ENCODE assay signal across 17 mouse cellular contexts in the genomic region with DNA sequence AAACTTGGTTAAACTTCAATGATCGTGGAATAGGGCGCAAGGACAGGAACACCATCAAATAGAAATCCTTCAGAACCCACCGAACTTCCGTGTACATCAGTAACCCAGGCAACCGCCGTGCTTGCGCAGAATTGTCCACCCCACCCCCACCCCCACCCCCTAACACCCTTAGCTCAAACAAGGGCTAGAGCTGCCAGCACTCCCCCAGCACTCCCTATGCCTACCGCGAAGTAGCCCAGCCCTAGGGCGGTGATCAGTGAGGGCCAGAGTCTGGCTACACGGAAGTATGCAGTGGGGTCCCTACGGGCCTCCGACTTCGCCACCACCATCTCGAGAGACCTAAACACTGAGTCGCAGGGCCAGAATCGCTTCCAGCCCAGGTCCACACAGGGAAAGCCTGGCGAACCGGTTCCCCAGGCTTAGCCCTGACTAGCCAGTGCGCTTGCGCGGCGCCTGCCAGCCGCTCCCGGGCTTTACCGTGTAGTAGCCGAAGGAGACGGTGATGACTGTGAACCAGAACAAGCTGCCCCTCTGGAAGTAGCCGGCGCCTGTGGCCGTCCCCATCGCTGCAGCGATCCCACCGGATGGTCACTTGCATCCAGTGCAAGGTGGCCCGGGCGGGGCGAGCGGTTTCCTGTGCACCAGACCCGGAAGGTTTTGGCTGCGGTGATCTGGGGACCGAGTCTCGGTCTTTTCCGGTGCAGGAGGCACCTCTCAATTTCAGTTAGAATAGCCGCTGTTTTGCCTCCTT. TPM values are rescaled to one million over a fixed set of nuclear protein-coding genes. Genes with fewer than 3 reads are reported as not detected.
DNase-seq lines count a peak whose midpoint lies in the region; ATAC-seq and TF ChIP-seq lines count a peak whose summit lies in the region.
"Not testable (repeated sequence)": the region's sequence is repeated elsewhere in the genome, so short reads cannot be mapped to it uniquely, and the experiment has no call there.
"Had no signal": no experiment of that assay in that cellular context is flagged by ENCODE, and none has a peak within 500 bp of the region (broad histone marks: within the 10 kb centered on the region; RNA-seq: fewer than 3 reads in every experiment).

No protein-coding gene starts in this region.

- not testable (repeated sequence) for TF ChIP-seq CTCF in G1E (IDR thresholded peaks at IDR 0.05; ENCODE audit: low read depth, low read length); hindbrain, postnatal 0 days (IDR thresholded peaks at IDR 0.05; ENCODE audit: low read depth); lung, embryonic 14.5 days (IDR thresholded peaks at IDR 0.05; ENCODE audit: low read depth)

- H3K27ac ChIP-seq in heart, embryonic 14.5 days (replicated peaks in 1 of 2; ENCODE audit: control insufficient read depth in 1 of 2, insufficient read depth in 1 of 2, low read depth in 2 of 2, low read length in 2 of 2); hindbrain, postnatal 0 days; limb, embryonic 12.5 days; lung, embryonic 14.5 days (ENCODE audit: low read depth); midbrain, embryonic 14.5 days (replicated peaks; ENCODE audit: low read depth, low read length); stomach, embryonic 14.5 days (ENCODE audit: low read length): not testable (repeated sequence)

- H3K4me1 ChIP-seq in G1E (ENCODE audit: insufficient read depth, low read depth, low read length); heart, embryonic 14.5 days (ENCODE audit: control insufficient read depth in 2 of 2, insufficient read depth in 2 of 2, low read length in 2 of 2); hindbrain, postnatal 0 days (ENCODE audit: insufficient read depth, low read length); limb, embryonic 12.5 days (replicated peaks); lung, embryonic 14.5 days (ENCODE audit: insufficient read depth); midbrain, embryonic 14.5 days (ENCODE audit: control insufficient read depth, insufficient read depth, low read length); stomach, embryonic 14.5 days (ENCODE audit: control insufficient read depth, insufficient read depth, low read length): not testable (repeated sequence)

- DNase-seq in G1E (ENCODE audit: low spot score); hindbrain, postnatal 0 days (ENCODE audit: low spot score); lung, embryonic 14.5 days; midbrain, embryonic 14.5 days: not testable (repeated sequence)

- H3K9me3 ChIP-seq in G1E (replicated peaks); heart, embryonic 14.5 days (ENCODE audit: control insufficient read depth, low read length); hindbrain, postnatal 0 days (ENCODE audit: low read length); limb, embryonic 12.5 days; lung, embryonic 14.5 days (ENCODE audit: low read depth, low read length); midbrain, embryonic 14.5 days (ENCODE audit: control insufficient read depth, low read length); stomach, embryonic 14.5 days (ENCODE audit: control insufficient read depth, low read depth, low read length): not testable (repeated sequence)

- WGBS in heart, embryonic 14.5 days: no CpG with 5 or more reads among the region's 44 CpGs
- WGBS in hindbrain, postnatal 0 days: no CpG with 5 or more reads among the region's 44 CpGs
- no CpG with 5 or more reads among the region's 44 CpGs for WGBS in limb, embryonic 12.5 days
- no CpG with 5 or more reads among the region's 44 CpGs for WGBS in lung, embryonic 14.5 days
- no CpG with 5 or more reads among the region's 44 CpGs for WGBS in midbrain, embryonic 14.5 days
- WGBS in stomach, embryonic 14.5 days: no CpG with 5 or more reads among the region's 44 CpGs

- not testable (repeated sequence) for H3K36me3 ChIP-seq in G1E (replicated peaks); heart, embryonic 14.5 days (ENCODE audit: control insufficient read depth, insufficient read depth, low read length); hindbrain, postnatal 0 days (ENCODE audit: insufficient read depth, low read length); limb, embryonic 12.5 days; lung, embryonic 14.5 days (ENCODE audit: insufficient read depth); midbrain, embryonic 14.5 days (ENCODE audit: control insufficient read depth, insufficient read depth, low read length); stomach, embryonic 14.5 days (ENCODE audit: control insufficient read depth, insufficient read depth, low read length)

- not testable (repeated sequence) for H3K9ac ChIP-seq in heart, embryonic 14.5 days (ENCODE audit: low read length); hindbrain, postnatal 0 days (replicated peaks; ENCODE audit: low read length); limb, embryonic 12.5 days (replicated peaks); lung, embryonic 14.5 days; midbrain, embryonic 14.5 days (replicated peaks; ENCODE audit: low read length); stomach, embryonic 14.5 days (replicated peaks; ENCODE audit: low read depth, low read length)

- H3K27me3 ChIP-seq in G1E (ENCODE audit: insufficient read depth, low read length); heart, embryonic 14.5 days (ENCODE audit: control insufficient read depth, insufficient read depth, low read length); hindbrain, postnatal 0 days (ENCODE audit: insufficient read depth, low read length); limb, embryonic 12.5 days; lung, embryonic 14.5 days (ENCODE audit: insufficient read depth, low read length); midbrain, embryonic 14.5 days (ENCODE audit: control insufficient read depth, insufficient read depth, low read length); stomach, embryonic 14.5 days (ENCODE audit: control insufficient read depth, insufficient read depth, low read length): not testable (repeated sequence)

- not testable (repeated sequence) for H3K4me3 ChIP-seq in G1E (ENCODE audit: low read depth, low read length); heart, embryonic 14.5 days (ENCODE audit: control insufficient read depth in 1 of 2, insufficient read depth in 1 of 2, low read depth in 1 of 2, low read length in 2 of 2); hindbrain, postnatal 0 days (ENCODE audit: low read length); limb, embryonic 12.5 days (replicated peaks); lung, embryonic 14.5 days (ENCODE audit: low read depth, low read length); midbrain, embryonic 14.5 days (replicated peaks; ENCODE audit: low read depth, low read length); stomach, embryonic 14.5 days (ENCODE audit: low read depth, low read length)

- not testable (repeated sequence) for H3K4me2 ChIP-seq in heart, embryonic 14.5 days (ENCODE audit: low read length); hindbrain, postnatal 0 days (ENCODE audit: low read depth, low read length); limb, embryonic 12.5 days; lung, embryonic 14.5 days; midbrain, embryonic 14.5 days (ENCODE audit: low read length); stomach, embryonic 14.5 days (replicated peaks; ENCODE audit: low read depth, low read length)

- peak; percentile 45; the same call in 1 of the 2 replicates for ATAC-seq in G1E (ENCODE audit: extremely low read depth, insufficient number of reproducible peaks, low FRiP score, poor library complexity, severe bottlenecking)
- peak; percentile 53 for ATAC-seq in erythroid progenitor cell, adult 5-6 weeks (replicated peaks; ENCODE audit: low FRiP score, poor library complexity, severe bottlenecking)
- peak; percentile 56 for ATAC-seq in heart, embryonic 14.5 days (ENCODE audit: insufficient number of reproducible peaks, insufficient read depth, low FRiP score, low read depth)
- peak; percentile 92 for ATAC-seq in hindbrain, postnatal 0 days
- 0 out of 2 replicates have a peak, but pooled peaks have one; percentile 68 for ATAC-seq in limb, embryonic 12.5 days (ENCODE audit: insufficient number of reproducible peaks, insufficient read depth, low FRiP score, low TSS enrichment, low read depth)
- ATAC-seq in lung, embryonic 14.5 days (ENCODE audit: insufficient read depth): peak; percentile 94
- peak; percentile 86; the same call in 1 of the 2 replicates for ATAC-seq in midbrain, embryonic 14.5 days (ENCODE audit: low FRiP score, low TSS enrichment)
- ATAC-seq in stomach, embryonic 14.5 days (ENCODE audit: insufficient number of reproducible peaks, insufficient read depth, low FRiP score, low read depth): peak; percentile 88

RNA-seq across cellular contexts. Expression of gene Tmem254c, which starts 0.4 kb away (rescaled TPM):
- total RNA-seq in G1E (2014; fragmentation: Nextera tagmentation): 3.3 TPM in 1 of 2 replicates, not detected in the other
- 6.0 and 8.6 TPM in 2 replicates for total RNA-seq in G1E (2017)
- 2.9 TPM in 2 replicates for polyA plus RNA-seq in G1E (2012)
- total RNA-seq in erythroid progenitor cell, adult 5-6 weeks (2015; ENCODE audit: low replicate concordance): 12.6 TPM in 1 of 2 replicates, not detected in the other
- 4.4 TPM in 1 of 2 replicates, not detected in the other for total RNA-seq in erythroid progenitor cell, adult 5-6 weeks (2017; ENCODE audit: low replicate concordance)
- polyA plus RNA-seq in heart, embryonic 14.5 days (2014; fragmentation: Nextera tagmentation; extraction: Ambion mirVana): 28.1 and 29.2 TPM in 2 replicates
- total RNA-seq in hindbrain, postnatal 0 days (2014; rRNA removed): 31.1 and 35.8 TPM in 2 replicates
- 45.4 and 49.7 TPM in 2 replicates for polyA plus RNA-seq in hindbrain, postnatal 0 days (2015; fragmentation: Nextera tagmentation; extraction: Ambion mirVana)
- 21.7 and 22.1 TPM in 2 replicates for polyA plus RNA-seq in limb, embryonic 12.5 days (2016; fragmentation: Nextera tagmentation; extraction: Ambion mirVana)
- polyA plus RNA-seq in lung, embryonic 14.5 days (2014; fragmentation: Nextera tagmentation; extraction: Ambion mirVana): 35.0 and 37.1 TPM in 2 replicates
- 18.3 and 29.7 TPM in 2 replicates for polyA plus RNA-seq in midbrain, embryonic 14.5 days (2014; fragmentation: Nextera tagmentation; extraction: Ambion mirVana)
- polyA plus RNA-seq in stomach, embryonic 14.5 days (2014; fragmentation: Nextera tagmentation; extraction: Ambion mirVana): 46.0 and 70.5 TPM in 2 replicates
- polyA plus RNA-seq: brain, embryonic 14.5 days; heart, adult 2 months had no signal

RNA-seq across cellular contexts. Expression of gene Cphx2, which starts 14.6 kb away (rescaled TPM):
- total RNA-seq in G1E (2014; fragmentation: Nextera tagmentation) (not detected in 2 replicates), G1E (2017) (not detected in 2 replicates)
- not detected in 2 replicates for polyA plus RNA-seq in G1E (2012)
- total RNA-seq in erythroid progenitor cell, adult 5-6 weeks (2015; ENCODE audit: low replicate concordance): not detected in 2 replicates
- not detected in 2 replicates for total RNA-seq in erythroid progenitor cell, adult 5-6 weeks (2017; ENCODE audit: low replicate concordance)
- not detected in 2 replicates for polyA plus RNA-seq in heart, embryonic 14.5 days (2014; fragmentation: Nextera tagmentation; extraction: Ambion mirVana)
- 1.3 TPM in 1 of 2 replicates, not detected in the other for total RNA-seq in hindbrain, postnatal 0 days (2014; rRNA removed)
- polyA plus RNA-seq in hindbrain, postnatal 0 days (2015; fragmentation: Nextera tagmentation; extraction: Ambion mirVana): not detected in 2 replicates
- not detected in 2 replicates for polyA plus RNA-seq in limb, embryonic 12.5 days (2016; fragmentation: Nextera tagmentation; extraction: Ambion mirVana)
- not detected in 2 replicates for polyA plus RNA-seq in lung, embryonic 14.5 days (2014; fragmentation: Nextera tagmentation; extraction: Ambion mirVana)
- not detected in 2 replicates for polyA plus RNA-seq in midbrain, embryonic 14.5 days (2014; fragmentation: Nextera tagmentation; extraction: Ambion mirVana)
- polyA plus RNA-seq in stomach, embryonic 14.5 days (2014; fragmentation: Nextera tagmentation; extraction: Ambion mirVana): not detected in 2 replicates
- total RNA-seq: adrenal gland, adult 2 months; gastrocnemius, adult 2 months; heart, adult 2 months; heart, postnatal 25 days; layer of hippocampus, adult 8-10 months; left cerebral cortex, adult 8-10 months had no signal
- polyA plus RNA-seq: adrenal gland, adult 2 months; brain, embryonic 14.5 days; cerebellum, adult 2 months; heart, adult 2 months; small intestine, adult 2 months had no signal

RNA-seq across cellular contexts. Expression of gene Cphx3, which starts 15.3 kb away (rescaled TPM):
- not detected in 2 replicates for total RNA-seq in G1E (2014; fragmentation: Nextera tagmentation)
- total RNA-seq in G1E (2017): not detected in 2 replicates
- not detected in 2 replicates for polyA plus RNA-seq in G1E (2012)
- not detected in 2 replicates for total RNA-seq in erythroid progenitor cell, adult 5-6 weeks (2015; ENCODE audit: low replicate concordance)
- not detected in 2 replicates for total RNA-seq in erythroid progenitor cell, adult 5-6 weeks (2017; ENCODE audit: low replicate concordance)
- polyA plus RNA-seq in heart, embryonic 14.5 days (2014; fragmentation: Nextera tagmentation; extraction: Ambion mirVana): not detected in 2 replicates
- total RNA-seq in hindbrain, postnatal 0 days (2014; rRNA removed): not detected in 2 replicates
- polyA plus RNA-seq in hindbrain, postnatal 0 days (2015; fragmentation: Nextera tagmentation; extraction: Ambion mirVana): not detected in 2 replicates
- polyA plus RNA-seq in limb, embryonic 12.5 days (2016; fragmentation: Nextera tagmentation; extraction: Ambion mirVana): not detected in 2 replicates
- polyA plus RNA-seq in lung, embryonic 14.5 days (2014; fragmentation: Nextera tagmentation; extraction: Ambion mirVana): not detected in 2 replicates
- polyA plus RNA-seq in midbrain, embryonic 14.5 days (2014; fragmentation: Nextera tagmentation; extraction: Ambion mirVana): not detected in 2 replicates
- polyA plus RNA-seq in stomach, embryonic 14.5 days (2014; fragmentation: Nextera tagmentation; extraction: Ambion mirVana): not detected in 2 replicates
- total RNA-seq: adrenal gland, adult 2 months; gastrocnemius, adult 2 months; heart, adult 2 months; heart, postnatal 25 days; layer of hippocampus, adult 8-10 months; left cerebral cortex, adult 8-10 months had no signal
- polyA plus RNA-seq: adrenal gland, adult 2 months; brain, embryonic 14.5 days; cerebellum, adult 2 months; heart, adult 2 months; small intestine, adult 2 months had no signal

RNA-seq across cellular contexts. Expression of gene Gm9780, which starts 24.2 kb away (rescaled TPM):
- total RNA-seq in G1E (2014; fragmentation: Nextera tagmentation): not detected in 2 replicates
- not detected in 2 replicates for total RNA-seq in G1E (2017)
- not detected in 2 replicates for polyA plus RNA-seq in G1E (2012)
- 1.7 TPM in 1 of 2 replicates, not detected in the other for total RNA-seq in erythroid progenitor cell, adult 5-6 weeks (2015; ENCODE audit: low replicate concordance)
- total RNA-seq in erythroid progenitor cell, adult 5-6 weeks (2017; ENCODE audit: low replicate concordance): 0.64 TPM in 1 of 2 replicates, not detected in the other
- polyA plus RNA-seq in heart, embryonic 14.5 days (2014; fragmentation: Nextera tagmentation; extraction: Ambion mirVana): 5.9 and 7.5 TPM in 2 replicates
- total RNA-seq in hindbrain, postnatal 0 days (2014; rRNA removed): 32.6 and 35.0 TPM in 2 replicates
- 16.2 and 19.4 TPM in 2 replicates for polyA plus RNA-seq in hindbrain, postnatal 0 days (2015; fragmentation: Nextera tagmentation; extraction: Ambion mirVana)
- 1.7 TPM in 1 of 2 replicates, not detected in the other for polyA plus RNA-seq in limb, embryonic 12.5 days (2016; fragmentation: Nextera tagmentation; extraction: Ambion mirVana)
- polyA plus RNA-seq in lung, embryonic 14.5 days (2014; fragmentation: Nextera tagmentation; extraction: Ambion mirVana): 22.7 and 28.1 TPM in 2 replicates
- polyA plus RNA-seq in midbrain, embryonic 14.5 days (2014; fragmentation: Nextera tagmentation; extraction: Ambion mirVana): 1.8 and 3.9 TPM in 2 replicates
- 36.3 and 40.2 TPM in 2 replicates for polyA plus RNA-seq in stomach, embryonic 14.5 days (2014; fragmentation: Nextera tagmentation; extraction: Ambion mirVana)

RNA-seq across cellular contexts. Expression of gene Duxbl2, which starts 51.4 kb away (rescaled TPM):
- total RNA-seq in G1E (2014; fragmentation: Nextera tagmentation): not detected in 2 replicates
- total RNA-seq in G1E (2017): not detected in 2 replicates
- polyA plus RNA-seq in G1E (2012): not detected in 2 replicates
- total RNA-seq in erythroid progenitor cell, adult 5-6 weeks (2015; ENCODE audit: low replicate concordance): not detected in 2 replicates
- total RNA-seq in erythroid progenitor cell, adult 5-6 weeks (2017; ENCODE audit: low replicate concordance): not detected in 2 replicates
- polyA plus RNA-seq in heart, embryonic 14.5 days (2014; fragmentation: Nextera tagmentation; extraction: Ambion mirVana): 0.98 TPM in 1 of 2 replicates, not detected in the other
- 1.8 and 4.3 TPM in 2 replicates for total RNA-seq in hindbrain, postnatal 0 days (2014; rRNA removed)
- polyA plus RNA-seq in hindbrain, postnatal 0 days (2015; fragmentation: Nextera tagmentation; extraction: Ambion mirVana): not detected in 2 replicates
- polyA plus RNA-seq in limb, embryonic 12.5 days (2016; fragmentation: Nextera tagmentation; extraction: Ambion mirVana): 3.9 TPM in 1 of 2 replicates, not detected in the other
- 2.9 TPM in 1 of 2 replicates, not detected in the other for polyA plus RNA-seq in lung, embryonic 14.5 days (2014; fragmentation: Nextera tagmentation; extraction: Ambion mirVana)
- polyA plus RNA-seq in midbrain, embryonic 14.5 days (2014; fragmentation: Nextera tagmentation; extraction: Ambion mirVana): 0.72 and 5.5 TPM in 2 replicates
- 2.1 and 2.2 TPM in 2 replicates for polyA plus RNA-seq in stomach, embryonic 14.5 days (2014; fragmentation: Nextera tagmentation; extraction: Ambion mirVana)
- total RNA-seq: adrenal gland, adult 2 months; heart, adult 2 months; heart, postnatal 25 days had no signal
- polyA plus RNA-seq: brain, embryonic 14.5 days; cerebellum, adult 2 months had no signal
